Mouse (Mus musculus) kidney, adult 8-10 months (tissue): ENCODE data around the gene Fxr2.
A peak's percentile ranks its signal among the peaks of the same experiment; 100 is the strongest.
"Not testable (repeated sequence)": the region's sequence is repeated elsewhere in the genome, so short reads cannot be mapped to it uniquely, and the experiment has no call there.

Experiments used
- DNase-seq, 2 experiments: peaks; one replicate each; pipeline ENCODE4 v3.0.0; 2022

Gene Fxr2

DNA sequence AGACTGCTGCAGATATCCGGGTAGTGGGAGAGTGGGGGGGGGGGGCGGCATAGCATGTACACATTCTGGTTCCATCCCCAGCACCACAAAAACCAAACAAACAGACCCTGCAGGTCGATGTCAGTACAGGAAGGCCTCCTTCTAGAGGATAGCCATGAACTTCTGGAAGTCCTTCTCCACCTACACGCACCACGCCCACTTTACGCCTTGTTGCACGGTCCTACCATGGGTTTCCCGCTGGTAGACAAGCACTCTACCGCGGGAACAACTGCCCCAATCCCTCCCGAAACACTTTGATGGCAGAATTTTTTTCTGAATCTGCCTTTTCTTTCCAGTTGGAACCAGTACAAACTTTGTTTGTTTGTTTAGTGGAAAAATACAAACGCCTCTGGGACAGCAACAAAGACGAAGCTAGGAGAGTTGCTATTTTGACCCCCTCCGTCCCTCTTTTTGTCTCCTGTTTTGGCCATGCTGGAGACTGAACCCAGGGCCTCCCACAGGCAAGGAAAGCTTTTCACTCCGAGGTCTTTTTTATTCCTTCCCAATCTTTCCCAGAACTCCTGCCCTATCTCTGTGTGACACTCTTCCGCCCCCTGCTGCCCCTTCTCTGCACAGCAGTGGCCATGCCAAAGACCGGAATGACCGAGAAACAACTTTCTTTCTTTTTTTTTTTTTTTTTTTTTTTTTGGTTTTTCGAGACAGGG, 19.1 kb upstream of the Fxr2 start:
- peak; percentile 81 to 93 for DNase-seq

DNA sequence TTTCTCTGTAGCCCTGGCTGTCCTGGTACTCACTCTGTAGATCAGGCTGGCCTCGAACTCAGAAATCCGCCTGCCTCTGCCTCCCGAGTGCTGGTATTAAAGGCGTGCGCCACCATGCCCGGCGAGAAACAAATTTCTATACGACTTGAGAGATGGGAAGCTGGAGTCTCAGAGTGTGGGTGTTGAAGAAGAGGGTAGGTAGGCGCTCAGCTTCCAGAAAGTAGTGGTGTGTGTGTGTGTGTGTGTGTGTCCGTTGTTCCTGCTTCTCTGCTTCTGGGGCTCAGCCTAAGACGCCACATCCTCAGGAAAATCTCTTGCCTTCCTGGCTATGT, 18.6 kb upstream of the Fxr2 start:
- not testable (repeated sequence) for DNase-seq

DNA sequence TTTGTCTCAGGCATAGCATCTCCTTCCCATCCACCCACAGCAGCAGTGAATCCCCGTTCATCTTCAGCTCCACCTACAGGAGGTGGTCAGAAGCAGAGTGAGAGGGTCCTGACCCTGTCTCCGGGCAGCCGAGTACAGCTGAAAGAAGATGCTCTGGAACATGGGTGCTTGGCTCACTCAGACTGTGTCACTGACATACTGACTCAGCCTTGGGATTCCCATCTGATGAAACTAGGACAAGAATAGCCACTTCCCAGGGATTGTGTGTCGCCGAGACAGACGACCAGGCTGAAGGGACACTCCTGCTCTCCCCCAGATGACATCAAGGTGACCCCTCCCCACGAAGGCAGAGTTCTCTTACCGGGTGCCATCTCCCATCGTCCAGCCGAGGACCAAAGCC, 16.0 kb upstream of the Fxr2 start:
- no peak for DNase-seq

GRCm38 (mm10) chr11:69617805-69618204, 15.0 kb upstream of the Fxr2 start, which contains the start of gene Shbg:
TSS of gene Shbg (minus strand) at chr11:69617905.
- DNase-seq: no peak

DNA sequence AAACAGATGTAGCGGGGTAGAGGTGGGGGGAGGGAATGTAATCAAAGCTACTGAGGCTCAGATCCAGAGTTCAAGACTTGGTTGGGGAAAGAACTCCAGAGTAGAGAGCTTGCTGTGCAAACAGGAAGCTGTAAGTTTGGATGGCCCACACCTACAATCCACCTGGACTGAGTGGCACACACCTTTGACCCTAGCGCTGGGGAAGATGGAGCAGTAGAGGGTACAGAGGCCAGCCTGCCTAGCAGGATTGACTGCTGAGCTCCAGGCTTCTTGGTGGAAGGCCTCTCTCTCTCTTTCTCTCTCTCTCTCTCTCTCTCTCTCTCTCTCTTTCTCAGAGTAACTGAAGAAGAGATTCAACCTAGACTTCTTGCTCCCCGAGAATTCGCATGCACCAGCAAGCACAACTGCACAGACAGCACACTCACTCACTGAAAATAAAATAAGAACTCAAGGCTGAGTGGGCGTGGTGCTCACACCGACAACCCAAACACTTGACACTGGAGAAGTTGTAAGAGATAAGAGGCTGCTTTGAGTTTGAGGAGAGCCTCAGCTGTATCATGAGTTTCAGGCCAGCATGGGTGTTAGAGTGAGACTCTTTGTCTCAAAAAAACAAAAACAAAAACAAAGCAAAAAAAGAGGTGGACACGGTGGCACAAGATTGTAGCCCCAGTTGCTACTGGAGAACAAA, 12.3 kb upstream of the Fxr2 start:
- no peak for DNase-seq

DNA sequence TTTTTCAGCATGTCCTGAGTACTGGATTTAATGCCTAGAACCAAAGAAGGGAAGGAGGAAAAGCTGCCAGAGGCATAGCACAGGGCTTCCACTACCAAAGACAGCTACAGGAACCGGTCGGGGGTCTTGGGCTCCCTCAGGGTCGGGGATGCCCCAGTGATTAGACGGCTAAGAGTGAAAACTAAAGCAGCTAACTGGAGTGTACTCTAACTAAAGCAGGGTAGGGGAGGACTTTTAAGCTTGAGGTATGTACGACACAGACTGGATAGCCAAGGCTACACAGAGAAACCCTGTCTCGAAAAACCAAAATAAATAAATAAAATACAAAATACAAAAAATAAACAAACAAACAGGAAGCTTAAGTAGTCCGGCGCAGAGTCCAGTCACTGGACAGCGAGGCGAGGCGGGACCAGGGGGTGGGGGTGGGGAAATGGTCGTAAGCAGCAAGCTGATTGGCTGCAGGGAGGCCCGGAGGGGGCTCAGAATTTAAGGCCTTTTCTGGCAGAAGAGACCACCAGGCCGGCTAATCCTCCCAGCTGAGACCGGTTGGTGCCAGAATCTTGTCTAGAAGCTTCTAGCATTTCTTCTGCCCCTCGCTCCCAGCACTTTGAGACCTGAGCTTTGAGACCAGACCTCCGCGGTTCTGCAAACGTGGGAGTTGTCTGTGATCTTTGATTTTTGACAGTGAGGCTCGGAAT, 11.1 kb upstream of the Fxr2 start, which contains the start of gene Sat2:
Sat2 (plus strand) TSS at position 454 of the 698 bp plus-strand sequence.
- DNase-seq: peak in 1 of 2 experiments; percentile 56

DNA sequence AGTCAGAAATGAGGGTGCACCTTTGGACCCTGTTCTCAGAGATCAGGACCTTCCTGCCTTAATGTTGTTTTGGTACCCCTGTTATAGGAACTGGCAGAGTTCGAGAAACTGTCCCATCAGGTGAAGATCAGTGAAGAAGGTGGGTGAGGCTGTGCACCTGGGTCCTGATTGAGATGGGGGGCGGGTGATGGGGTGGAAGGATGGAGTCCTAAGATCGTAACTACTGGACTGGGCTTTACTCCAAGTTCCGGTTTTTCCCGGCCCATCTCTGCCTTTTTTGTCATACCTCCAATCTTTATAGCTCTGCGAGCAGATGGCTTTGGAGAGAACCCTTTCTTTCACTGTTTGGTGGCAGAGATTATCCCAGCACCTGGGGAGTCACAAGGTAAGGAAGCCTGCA, 10.4 kb upstream of the Fxr2 start:
- no peak for DNase-seq

GRCm38 (mm10) chr11:69623006-69623405, 9.8 kb upstream of the Fxr2 start:
- DNase-seq: no peak

DNA sequence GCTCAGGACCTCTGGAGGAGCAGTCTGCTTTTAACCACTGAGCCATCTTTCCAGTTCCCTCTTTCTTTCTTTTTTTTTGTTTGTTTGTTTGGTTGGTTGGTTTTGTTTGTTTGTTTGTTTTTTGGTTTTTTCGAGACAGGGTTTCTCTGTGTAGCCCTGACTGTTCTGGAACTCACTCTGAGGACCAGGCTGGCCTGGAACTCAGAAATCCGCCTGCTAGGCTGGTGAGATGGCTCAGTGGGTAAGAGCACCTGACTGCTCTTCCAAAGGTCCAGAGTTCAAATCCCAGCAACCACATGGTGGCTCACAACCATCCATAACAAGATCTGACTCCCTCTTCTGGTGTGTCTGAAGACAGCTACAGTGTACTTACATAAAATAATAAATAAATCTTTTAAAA, 8.5 kb upstream of the Fxr2 start:
- DNase-seq: not testable (repeated sequence)

DNA sequence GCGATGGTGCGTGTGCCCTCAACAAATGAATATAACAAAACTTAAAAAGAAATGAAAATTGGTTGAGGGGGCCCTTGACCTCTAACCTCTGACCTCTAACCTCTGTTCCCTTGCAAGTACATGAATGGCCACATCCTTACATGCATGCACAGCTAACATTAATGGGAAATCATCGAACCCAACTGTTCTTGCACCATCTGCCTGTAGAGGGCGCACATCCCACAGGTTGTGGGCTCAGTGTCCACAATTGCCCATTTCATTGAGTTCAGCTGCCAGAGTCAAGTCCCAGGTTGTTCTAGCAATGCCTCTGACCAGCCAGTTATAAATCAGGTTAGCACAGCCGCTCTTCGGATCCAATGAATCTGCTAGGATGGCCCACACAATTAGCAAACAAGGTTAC, 4.5 kb upstream of the Fxr2 start:
- DNase-seq: peak; percentile 67 to 85

DNA sequence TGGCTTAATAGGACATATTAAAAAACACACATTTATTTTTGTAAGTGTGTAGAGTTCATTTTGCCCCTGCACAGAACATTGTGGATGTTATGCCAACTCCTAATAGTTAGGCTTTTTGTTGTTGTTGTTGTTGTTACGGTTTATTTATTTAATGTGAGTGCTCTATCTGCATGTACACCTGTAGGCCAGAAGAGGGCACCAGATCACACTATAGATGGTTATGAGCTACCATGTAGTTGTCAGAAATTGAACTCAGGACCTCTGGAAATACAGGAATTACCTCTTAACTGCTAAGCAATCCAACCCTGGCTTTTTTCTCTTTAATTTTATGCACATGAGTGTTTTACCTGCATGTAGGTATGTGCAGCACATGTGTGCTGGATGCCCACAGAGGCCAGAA, 3.0 kb upstream of the Fxr2 start:
- DNase-seq: no peak

DNA sequence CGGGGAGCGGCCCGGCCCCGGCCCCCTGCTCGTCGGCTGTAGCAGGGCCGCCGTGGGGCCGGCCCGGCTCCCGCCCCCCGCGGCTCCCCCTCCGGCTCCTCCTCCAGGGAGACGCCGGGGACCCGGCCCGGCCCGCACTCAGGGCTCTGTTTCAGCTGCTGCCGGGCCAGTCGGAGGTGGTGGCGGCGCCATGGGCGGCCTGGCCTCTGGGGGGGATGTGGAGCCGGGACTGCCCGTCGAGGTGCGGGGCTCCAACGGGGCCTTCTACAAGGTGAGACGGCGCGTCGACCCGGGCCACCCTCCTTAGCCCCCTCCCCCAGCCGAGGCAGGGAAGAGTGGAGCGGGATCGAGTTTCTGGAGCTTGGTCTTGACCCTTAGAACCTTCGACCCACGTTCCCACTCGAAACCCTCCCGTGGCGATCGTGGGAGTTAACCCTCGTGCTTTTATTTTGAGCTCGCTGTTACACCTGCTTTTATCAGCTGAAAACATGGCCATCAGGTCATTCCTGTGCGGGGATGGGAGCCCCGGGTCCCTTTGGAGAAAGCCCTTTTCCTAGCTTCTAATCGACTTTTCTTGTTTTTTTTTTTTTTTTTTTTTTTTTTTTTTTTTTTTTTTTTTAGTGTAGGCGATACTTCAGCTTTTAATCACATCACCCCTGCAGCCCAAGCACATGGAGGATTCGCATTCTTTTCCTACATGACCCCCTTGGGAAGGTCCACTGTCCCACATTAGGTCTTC, 507 bp downstream of the Fxr2 start:
- peak; percentile 47 to 49 for DNase-seq

DNA sequence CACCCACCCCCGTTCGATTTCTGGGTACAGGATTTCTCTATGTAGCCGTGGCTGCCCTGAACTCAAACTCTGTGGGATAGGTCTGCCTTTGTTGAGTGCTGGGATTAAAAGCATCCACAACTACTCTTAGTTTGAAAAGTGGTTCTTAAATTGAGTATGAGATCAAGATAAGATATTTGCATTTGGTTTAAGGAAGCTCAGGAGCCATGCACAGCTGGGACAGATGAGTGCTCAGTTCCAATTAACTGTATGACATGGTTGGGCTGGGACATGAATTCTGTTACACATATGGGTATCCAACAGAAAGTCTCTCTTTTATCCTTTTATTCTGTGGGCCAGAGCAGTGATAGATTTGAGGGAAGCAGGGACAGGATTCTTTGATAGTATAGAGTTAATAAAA, 2.7 kb downstream of the Fxr2 start:
- DNase-seq: no peak

DNA sequence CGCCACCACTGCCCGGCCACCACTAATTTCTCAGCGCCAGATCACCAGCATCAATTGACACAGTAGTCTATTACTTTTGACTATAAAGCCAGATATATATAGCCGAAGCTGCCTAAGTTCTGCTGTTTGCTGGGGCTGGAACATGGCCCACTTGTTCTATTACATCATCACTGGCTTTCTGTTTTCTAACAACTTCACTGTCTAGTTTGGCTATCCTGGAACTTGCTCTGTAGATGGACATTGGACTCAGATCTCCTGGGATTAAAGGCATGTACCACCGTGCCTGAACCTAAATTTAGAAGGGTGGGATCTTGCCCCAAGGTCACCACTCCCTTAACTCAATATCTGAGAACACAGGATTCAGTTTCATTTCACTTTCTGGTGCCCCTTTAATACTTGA, 13.1 kb downstream of the Fxr2 start:
- no peak for DNase-seq

- DNase-seq: no peak
Observed at GRCm38 (mm10) chr11:69653399-69653798, 20.6 kb downstream of the Fxr2 start.

- no peak for DNase-seq
Observed at GRCm38 (mm10) chr11:69654760-69655159, 22.0 kb downstream of the Fxr2 start.

DNA sequence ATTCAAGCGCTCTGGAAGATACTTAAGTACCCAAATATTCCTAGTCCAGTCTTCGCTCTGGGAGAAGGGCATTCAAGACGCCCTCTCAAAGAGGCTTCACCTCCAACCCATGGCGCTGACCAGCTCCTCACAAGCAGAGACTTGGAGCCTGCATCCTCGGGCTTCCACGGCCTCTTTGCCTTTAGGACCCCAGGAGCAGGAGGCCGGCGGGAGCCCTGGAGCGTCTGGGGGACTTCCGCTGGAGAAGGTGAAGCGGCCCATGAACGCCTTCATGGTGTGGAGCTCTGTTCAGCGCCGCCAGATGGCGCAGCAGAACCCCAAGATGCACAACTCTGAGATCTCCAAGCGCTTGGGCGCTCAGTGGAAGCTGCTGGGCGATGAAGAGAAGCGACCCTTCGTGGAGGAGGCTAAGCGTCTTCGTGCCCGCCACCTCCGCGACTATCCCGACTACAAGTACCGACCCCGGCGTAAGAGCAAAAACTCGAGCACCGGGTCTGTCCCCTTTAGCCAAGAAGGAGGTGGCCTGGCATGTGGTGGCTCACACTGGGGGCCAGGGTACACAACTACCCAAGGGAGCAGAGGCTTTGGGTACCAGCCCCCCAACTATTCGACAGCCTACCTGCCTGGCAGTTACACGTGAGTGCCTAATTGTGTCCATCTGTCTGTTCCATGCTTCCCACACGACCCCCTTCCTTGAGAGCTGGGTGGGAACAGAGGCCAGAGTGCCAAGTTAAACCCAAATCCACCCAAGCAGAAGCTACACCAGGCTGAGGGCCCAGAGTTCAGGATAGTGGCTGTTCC, 22.7 kb downstream of the Fxr2 start, which contains the start of gene Sox15:
Sox15 (plus strand) TSS at position 51 of the 801 bp plus-strand sequence.
- peak in 1 of 2 experiments; percentile 70 for DNase-seq

DNA sequence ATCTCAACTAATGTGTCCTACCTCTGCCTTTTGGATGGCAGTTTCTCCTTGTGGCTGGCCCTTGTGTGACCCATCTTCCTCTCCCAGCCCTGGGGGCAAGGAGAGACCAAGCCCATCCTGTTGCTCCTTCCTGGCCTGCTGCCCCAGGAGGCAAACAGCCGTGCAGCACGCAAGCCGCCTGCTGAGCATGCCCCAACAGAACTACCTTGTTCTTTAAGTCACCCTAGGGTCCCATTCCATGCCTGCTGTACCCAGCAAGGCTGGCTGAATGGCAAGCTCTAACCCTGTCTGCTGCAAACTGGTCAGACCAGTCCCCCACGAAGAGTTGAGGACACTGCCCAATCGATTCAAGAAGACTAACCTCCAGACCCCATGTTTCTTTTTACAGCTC, 23.3 kb downstream of the Fxr2 start:
- no peak for DNase-seq

- DNase-seq: peak in 1 of 2 experiments; percentile 50
Observed at GRCm38 (mm10) chr11:69656617-69657461, 24.0 kb downstream of the Fxr2 start.

DNA sequence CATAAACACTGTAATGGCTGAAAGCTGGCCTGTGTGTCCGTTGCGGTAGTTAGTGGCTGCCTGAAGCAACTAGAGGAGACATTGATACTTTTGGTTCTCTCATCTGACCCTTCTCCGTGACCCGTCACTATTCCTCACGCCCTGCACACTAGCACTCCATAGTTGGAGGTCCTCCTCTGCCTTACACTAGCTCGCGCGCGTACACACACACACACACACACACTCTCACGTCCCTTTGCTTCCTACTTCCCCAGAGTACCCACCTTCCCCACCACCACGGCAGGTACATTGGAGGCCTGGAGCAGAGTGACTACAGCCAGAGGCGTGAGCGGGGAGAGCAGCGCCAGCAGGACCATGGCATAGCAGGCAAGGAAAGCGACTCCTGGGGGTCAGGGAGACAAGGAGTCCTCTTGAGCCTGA, 24.7 kb downstream of the Fxr2 start:
- DNase-seq: no peak

GRCm38 (mm10) chr11:69661221-69661881, 28.6 kb downstream of the Fxr2 start:
- DNase-seq: peak; percentile 39 to 48
